Mouse (Mus musculus) testis, adult 2 months (tissue): Measurements from ENCODE around the gene Bglap.

ENCODE experiments used
- CTCF ChIP-seq: fragments of 200-500 bp; IDR thresholded peaks from 2 replicates; pipeline ENCODE4 v1.5.1; 2012; ENCODE audit warnings: low read depth, mild to moderate bottlenecking, inconsistent platforms, low read length, moderate library complexity; ENCODE audit not compliant: control insufficient read depth, insufficient read depth, insufficient replicate concordance
- POLR2A ChIP-seq: fragments of 200-500 bp; IDR thresholded peaks from 2 replicates; pipeline ENCODE4 v1.6.1; 2012; ENCODE audit warnings: low read depth, mild to moderate bottlenecking, inconsistent platforms, low read length, moderate library complexity; ENCODE audit not compliant: control insufficient read depth

DNA sequence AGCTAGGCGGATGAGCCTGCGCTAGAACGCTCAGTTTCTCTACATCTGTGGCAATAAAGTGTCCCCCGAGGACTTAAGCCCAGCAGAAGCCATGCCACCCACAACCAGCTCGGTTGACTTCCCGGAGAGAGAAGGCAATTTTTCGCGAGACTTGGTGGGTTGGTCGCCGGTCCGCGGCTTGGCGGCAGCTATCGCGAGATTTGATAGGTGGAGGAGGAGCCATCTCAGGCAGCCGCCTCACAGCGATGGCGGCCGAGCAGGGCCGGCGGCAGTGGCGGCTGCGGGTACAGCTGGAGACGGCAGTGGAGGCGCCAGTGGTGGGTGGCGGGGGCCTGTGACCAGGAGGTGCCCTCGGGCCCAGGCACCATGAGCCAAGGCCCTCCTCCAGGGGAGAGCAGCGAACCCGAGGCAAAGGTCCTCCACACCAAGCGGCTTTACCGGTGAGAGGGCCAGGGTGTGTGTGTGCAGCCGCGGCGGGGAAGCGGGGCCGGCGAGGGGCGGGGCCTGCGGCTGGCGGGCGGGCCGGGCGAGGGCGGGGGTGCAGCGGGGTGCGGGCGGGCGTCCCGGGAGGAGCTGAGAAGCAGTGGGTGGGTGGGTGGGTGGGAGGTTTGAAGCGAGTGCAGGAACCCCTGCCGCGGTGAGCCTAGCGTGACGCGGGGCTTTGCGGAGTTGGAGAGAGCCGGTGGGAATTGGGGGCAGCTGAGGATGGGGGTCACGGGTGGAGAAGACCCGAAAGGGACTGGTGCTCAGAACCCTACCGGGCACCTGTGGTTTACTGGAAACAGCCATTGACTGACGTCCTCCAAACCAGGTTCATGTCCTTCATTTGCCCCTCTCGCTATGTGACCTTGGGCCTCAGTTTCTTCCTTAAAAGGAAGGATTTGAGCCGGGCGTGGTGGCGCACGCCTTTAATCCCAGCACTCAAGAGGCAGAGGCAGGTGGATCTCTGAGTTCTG lies 47.9 kb downstream of the Bglap start, which contains the start of the genes Tmem79 and Smg5:
- TF ChIP-seq CTCF = no peak
- TF ChIP-seq POLR2A = peak; percentile 99
